Mouse (Mus musculus) midbrain, embryonic 13.5 days (tissue): ENCODE measurements around the gene Dennd1a. TPM values are rescaled to one million over a fixed set of nuclear protein-coding genes. Genes with fewer than 3 reads are reported as not detected.

Source experiments
- ATAC-seq: fragments of 200-750 bp; cut with Nextera tagmentation; 2 replicates; pipeline ENCODE4 v1.8.0; 2017; ENCODE audit warnings: mild to moderate bottlenecking, moderate TSS enrichment, moderate library complexity
- H3K27ac ChIP-seq: fragments of 300-500 bp; sonication (generic); 2 replicates; pipeline ENCODE4 v1.5.1; 2015; ENCODE audit warnings: inconsistent platforms, mild to moderate bottlenecking, moderate library complexity
- H3K27me3 ChIP-seq: fragments of 300-500 bp; sonication (generic); 2 replicates; pipeline ENCODE4 v1.6.1; 2015; ENCODE audit warnings: mild to moderate bottlenecking, inconsistent platforms
- H3K36me3 ChIP-seq: fragments of 300-500 bp; sonication (generic); 2 replicates; pipeline ENCODE4 v1.6.1; 2015; ENCODE audit warnings: mild to moderate bottlenecking, inconsistent platforms
- H3K4me1 ChIP-seq: fragments of 300-500 bp; sonication (generic); replicated peaks from 2 replicates; pipeline ENCODE4 v1.6.1; 2015; ENCODE audit warnings: inconsistent platforms
- H3K4me2 ChIP-seq: fragments of 300-500 bp; sonication (generic); replicated peaks from 2 replicates; pipeline ENCODE4 v1.6.1; 2015; ENCODE audit warnings: moderate library complexity, mild to moderate bottlenecking, inconsistent platforms
- H3K4me3 ChIP-seq: fragments of 300-500 bp; sonication (generic); replicated peaks from 2 replicates; pipeline ENCODE4 v1.5.1; 2015; ENCODE audit warnings: mild to moderate bottlenecking, inconsistent platforms
- H3K9ac ChIP-seq: fragments of 300-500 bp; sonication (generic); replicated peaks from 2 replicates; pipeline ENCODE4 v1.6.1; 2015; ENCODE audit warnings: mild to moderate bottlenecking, inconsistent platforms
- H3K9me3 ChIP-seq: fragments of 300-500 bp; sonication (generic); 2 replicates; pipeline ENCODE4 v1.6.1; 2016; ENCODE audit warnings: mild to moderate bottlenecking, inconsistent platforms
- WGBS: fragments of 180-500 bp; shearing (Covaris S2); methylation state at CpG from one replicate; pipeline ENCODE4 v1.1.7; 2015; 5-methylcytosine and 5-hydroxymethylcytosine counted together
- microRNA-seq: library from miRNA; unstranded; fragments of <30 nt; microRNA quantifications from one replicate; pipeline ENCODE4, GENCODE M21; 2016
- polyA plus RNA-seq: library from polyadenylated mRNA; unstranded; fragments of >200 nt; fragmentation: Nextera tagmentation; extraction: Ambion mirVana; gene quantifications from 2 replicates; pipeline ENCODE4 v1.2.1, GENCODE M21; 2015

Dennd1a gene
- polyA plus RNA-seq, 1 experiment from 2014 or later, result 19.5 TPM

DNA sequence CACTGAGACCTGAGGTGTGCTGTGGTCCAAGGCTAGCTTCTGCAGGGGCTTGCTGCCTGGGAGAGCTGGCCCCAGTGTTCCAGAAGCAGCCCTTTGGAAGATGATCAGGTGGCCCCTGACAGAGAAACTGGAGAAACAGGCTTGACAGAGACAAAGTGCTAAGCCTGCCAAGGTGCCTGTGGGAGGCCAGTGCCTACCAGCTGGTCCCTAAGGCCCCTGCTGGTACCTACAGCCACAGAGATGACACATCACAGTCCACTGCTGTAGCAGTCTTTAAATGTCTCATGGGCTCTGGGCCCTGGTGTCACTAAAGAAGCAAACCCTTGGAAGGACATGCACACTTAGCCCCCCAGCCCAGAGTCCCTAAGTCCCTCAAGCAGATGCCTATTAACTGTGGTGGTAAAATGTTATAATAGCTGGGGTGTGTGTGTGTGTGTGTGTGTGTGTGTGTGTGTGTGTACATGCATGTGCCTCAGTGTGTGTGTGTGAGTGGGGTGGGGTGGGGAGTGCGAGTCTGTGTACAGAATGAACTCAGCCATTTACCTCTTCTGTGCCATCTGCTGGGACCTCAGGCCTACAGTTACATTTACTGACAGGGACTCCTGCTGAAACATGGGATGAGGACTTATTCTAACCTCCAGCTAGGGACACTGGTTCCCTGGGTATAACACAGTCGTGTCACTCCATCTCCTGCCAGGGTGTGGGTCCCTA lies 530.8 kb downstream of the Dennd1a start:
- WGBS, result 91% methylated on average over 2 of the region's 2 CpGs
- Histone ChIP-seq H3K36me3 (no peaks in the 10 kb centered on the region), H3K4me1 (peaks cover 31% of the 10 kb centered on the region), H3K9ac (no peak overlapping the region), H3K9me3 (no peaks in the 10 kb centered on the region), H3K4me2 (no peak overlapping the region), H3K27ac (no peak overlapping the region), H3K4me3 (no peak overlapping the region), H3K27me3 (peaks cover 4% of the 10 kb centered on the region; the same call in 1 of the 2 replicates)
- ATAC-seq, result no peak

- Histone ChIP-seq H3K4me3 (no peak overlapping the region), H3K36me3 (no peaks in the 10 kb centered on the region), H3K4me2 (no peak overlapping the region), H3K4me1 (peaks cover 16% of the 10 kb centered on the region), H3K27ac (no peak overlapping the region), H3K9me3 (no peaks in the 10 kb centered on the region), H3K9ac (no peak overlapping the region), H3K27me3 (no peaks in the 10 kb centered on the region)
- WGBS, result 100% methylated on average over 1 of the region's 1 CpGs
- no peak for ATAC-seq
Measured at GRCm38 (mm10) chr2:37751114-37751513, 536.1 kb downstream of the Dennd1a start.

GRCm38 (mm10) chr2:37749323-37749722 lies 537.9 kb downstream of the Dennd1a start:
- ATAC-seq, result no peak
- Histone ChIP-seq H3K4me3 (no peak overlapping the region), H3K27me3 (no peaks in the 10 kb centered on the region), H3K36me3 (no peaks in the 10 kb centered on the region), H3K9ac (no peak overlapping the region), H3K4me2 (no peak overlapping the region), H3K9me3 (no peaks in the 10 kb centered on the region), H3K27ac (no peak overlapping the region), H3K4me1 (peaks cover 16% of the 10 kb centered on the region)
- 92% methylated on average over 6 of the region's 6 CpGs for whole genome bisulfite sequencing

Small RNAs within 50 kb of the gene (microRNA-seq; reads per million reads assigned to microRNA genes)
- not detected for gene Gm44455

Other genes starting within 250 kb of the Dennd1a start
- 89.3 and 97.3 TPM in 2 replicates for gene Lhx2, start 51.9 kb upstream of the Dennd1a start, polyA plus RNA-seq
- 63.2 and 72.9 TPM in 2 replicates for gene Nek6, start 224.3 kb upstream of the Dennd1a start, polyA plus RNA-seq